Mouse (Mus musculus) mature B cell (primary cell): ENCODE data around the gene Itgb7.
"Not testable (repeated sequence)": the region's sequence is repeated elsewhere in the genome, so short reads cannot be mapped to it uniquely, and the experiment has no call there.

Experiments used
- in situ Hi-C: fragments of 300-500 bp; cut with MboI; formaldehyde crosslinking; loops from 2 replicates; pipeline ENCODE4 v1.14.3; 2019

The Itgb7 gene

DNA sequence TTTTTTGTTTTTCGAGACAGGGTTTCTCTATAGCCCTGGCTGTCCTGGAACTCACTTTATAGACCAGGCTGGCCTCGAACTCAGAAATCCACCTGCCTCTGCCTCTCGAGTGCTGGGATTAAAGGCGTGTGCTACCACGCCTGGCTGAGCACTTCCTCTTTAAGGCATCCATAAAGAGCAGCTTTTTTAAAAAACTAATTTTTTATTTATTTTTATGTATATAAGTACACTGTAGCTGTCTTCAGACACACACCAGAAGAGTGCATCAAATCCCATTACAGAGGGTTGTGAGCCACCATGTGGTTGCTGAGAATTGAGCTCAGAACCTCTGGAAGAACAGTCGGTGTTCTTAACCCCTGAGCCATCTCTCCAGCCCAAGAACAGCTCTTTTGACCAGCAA is 6.1 kb downstream of the Itgb7 start:
- in situ Hi-C loops: not testable (repeated sequence)

GRCm38 (mm10) chr15:102224992-102225617 is 6.6 kb downstream of the Itgb7 start:
- in situ Hi-C loops: loop anchor here (5.0 kb wide), 1 partner anchor 48 kb away; no protein-coding TSS in a partner anchor

- in situ Hi-C loops: loop anchor here (5.0 kb wide), 1 partner anchor 47 kb away; no protein-coding TSS in a partner anchor
Measured at GRCm38 (mm10) chr15:102224186-102224991, 7.4 kb downstream of the Itgb7 start.

GRCm38 (mm10) chr15:102222386-102222785 is 9.4 kb downstream of the Itgb7 start:
- in situ Hi-C loops: loop anchor here (5.0 kb wide), 1 partner anchor 45 kb away; no protein-coding TSS in a partner anchor

GRCm38 (mm10) chr15:102217325-102217724 is 14.4 kb downstream of the Itgb7 start:
- in situ Hi-C loops: no loop called here

DNA sequence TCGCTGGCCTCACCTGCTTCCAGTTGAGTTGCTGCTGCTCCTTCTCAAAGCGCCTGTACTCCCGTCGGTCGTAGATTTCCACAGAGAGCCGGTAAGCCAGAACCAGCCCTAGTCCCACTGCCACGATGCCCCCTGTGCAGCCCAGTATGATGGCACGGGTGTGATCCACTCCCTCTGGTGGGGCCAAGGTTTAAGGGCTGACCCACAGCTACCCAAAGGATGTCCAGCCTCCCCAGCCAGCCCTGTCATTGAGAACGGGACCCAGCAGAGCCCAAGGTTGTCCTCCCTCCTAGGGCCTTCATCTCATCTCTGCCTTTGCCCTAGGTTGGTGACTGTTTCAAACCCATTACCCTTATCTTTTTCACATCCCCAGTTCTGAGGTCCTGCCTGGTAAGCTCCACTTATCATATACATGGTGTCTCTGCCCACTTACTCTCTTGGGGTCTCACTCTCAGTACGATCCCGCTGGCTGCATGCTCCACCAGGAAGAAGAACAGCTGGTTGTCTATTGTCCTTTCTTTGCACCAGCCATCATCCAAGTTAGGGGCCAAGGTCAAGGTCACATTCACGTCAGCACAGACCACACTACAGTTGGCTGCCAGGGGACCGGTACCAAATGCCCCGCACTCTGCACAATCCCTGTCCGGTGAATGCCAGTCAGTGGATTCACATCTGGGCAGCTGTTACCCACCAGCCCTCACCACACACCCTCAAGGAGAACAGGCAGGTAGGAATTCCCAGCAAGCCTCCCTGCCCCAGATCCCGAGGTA is 15.1 kb downstream of the Itgb7 start:
- in situ Hi-C loops: no loop called here

DNA sequence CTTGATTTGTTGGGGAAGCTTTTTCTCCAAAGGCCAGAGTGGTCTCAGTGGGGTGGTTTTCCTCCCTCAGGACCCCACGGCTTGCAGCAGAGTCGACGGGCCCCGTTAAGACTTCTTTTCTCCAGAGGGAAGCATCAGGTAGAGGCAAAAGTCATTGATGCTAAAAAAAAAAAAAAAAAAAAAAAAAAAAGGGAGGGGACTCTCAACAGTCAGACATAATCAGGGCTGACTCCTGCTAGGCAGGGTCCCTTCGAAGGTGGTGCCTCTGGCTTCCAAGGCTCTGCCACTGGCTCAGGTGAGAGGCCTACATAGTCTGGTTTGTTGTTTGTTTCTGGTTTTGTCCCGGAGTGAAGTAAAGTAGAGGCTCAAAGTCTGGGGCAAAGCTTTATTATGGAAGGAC is 16.1 kb downstream of the Itgb7 start:
- in situ Hi-C loops: no loop called here

DNA sequence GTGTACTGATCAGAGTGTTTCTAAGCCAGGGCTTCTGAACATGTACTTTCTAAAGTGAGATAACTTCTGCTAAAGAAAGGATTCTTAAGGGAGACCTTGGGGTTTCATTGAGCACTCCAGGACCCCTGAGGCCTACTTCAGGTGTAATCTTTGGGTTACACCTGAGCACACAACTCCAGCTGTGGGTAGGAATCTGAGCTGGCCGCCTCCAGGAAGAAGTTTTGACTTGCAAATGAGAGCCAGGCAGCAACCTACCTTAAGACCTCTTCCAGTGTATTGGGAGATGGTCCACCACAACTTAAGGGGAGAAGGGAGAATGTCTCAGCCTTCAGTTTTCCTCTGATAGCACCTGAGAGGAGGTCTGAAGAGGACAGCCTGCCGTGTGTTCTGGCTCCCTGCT is 17.6 kb downstream of the Itgb7 start:
- in situ Hi-C loops: no loop called here

DNA sequence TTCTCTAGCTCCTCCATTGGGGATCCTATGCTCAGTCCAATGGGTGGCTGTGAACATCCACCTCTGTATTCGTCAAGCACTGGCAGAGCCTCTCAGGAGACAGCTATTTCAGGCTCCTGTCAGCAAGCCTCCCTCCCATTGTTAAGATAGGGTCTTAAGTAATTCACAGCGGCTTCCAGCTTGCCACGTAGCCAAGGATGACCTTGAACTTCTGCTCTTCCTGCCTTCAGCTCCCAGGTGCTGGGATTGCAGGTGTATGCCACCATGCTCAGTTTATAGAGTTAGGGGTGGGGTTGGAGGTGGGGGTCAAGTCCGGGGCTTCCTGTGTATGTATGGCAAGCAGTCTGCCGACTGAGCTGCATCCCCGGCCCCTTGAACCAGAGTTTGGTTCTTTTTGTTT is 19.8 kb downstream of the Itgb7 start:
- in situ Hi-C loops: no loop called here

DNA sequence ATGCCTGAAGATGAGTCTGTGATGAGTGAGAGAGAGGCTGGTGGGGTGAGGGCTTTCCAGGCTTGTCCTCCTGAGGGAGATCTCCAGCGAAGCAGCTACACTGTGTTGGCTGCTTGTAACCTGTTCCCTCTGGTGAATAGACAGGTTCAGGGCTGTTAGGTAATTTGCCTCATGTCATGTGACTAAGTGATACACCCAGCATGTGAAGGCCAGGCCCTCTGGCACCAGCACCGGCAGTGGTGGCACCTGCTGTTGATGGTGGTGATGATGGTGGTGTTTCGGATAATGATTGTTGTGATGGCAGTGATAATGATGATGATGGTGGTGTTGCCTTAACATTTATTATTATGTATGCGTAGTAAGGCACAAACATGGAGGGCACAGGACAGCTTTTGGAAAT is 20.9 kb downstream of the Itgb7 start:
- in situ Hi-C loops: no loop called here

DNA sequence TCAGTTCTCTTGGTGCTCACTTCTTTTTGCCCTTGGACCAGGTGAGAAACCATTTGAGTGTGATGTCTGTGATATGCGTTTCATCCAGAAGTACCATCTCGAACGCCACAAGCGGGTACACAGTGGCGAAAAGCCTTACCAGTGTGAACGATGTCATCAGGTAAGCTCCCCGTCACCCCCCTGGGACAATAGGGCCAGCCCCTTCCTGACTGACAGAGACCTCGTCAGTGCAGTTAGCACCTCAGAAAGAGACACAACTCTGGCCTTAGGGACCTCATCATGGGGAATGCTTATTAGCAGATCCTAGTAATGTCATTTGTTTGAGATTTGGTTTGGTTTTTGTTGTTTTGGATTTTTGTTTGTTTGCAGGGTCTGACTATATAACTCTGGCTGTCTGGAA is 22.6 kb downstream of the Itgb7 start:
- in situ Hi-C loops: no loop called here

DNA sequence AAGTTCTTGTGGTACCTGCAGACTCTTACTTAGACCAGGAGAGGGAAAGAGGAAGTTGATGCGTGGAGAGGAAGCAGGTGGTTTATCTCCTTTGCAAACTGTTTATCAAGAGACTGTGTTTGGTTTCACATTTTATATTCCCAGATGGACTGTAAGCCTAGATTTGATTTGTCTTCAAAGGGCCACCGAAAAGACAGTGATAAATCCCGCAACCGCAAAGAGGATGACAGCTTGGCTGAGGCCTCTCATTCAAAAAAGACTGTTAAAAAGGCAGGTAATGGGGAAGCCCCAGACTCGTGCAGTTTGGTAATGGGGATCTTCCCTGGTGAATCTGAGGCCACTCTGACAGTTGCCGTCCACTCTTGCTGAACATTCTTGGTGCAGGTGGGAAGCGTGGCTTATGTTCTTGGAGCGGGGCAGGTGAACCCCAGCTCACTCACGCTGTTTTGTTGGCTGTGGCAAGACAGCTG is 23.6 kb downstream of the Itgb7 start:
- in situ Hi-C loops: no loop called here

- in situ Hi-C loops: no loop called here
Measured at GRCm38 (mm10) chr15:102207351-102207750, 24.4 kb downstream of the Itgb7 start.

GRCm38 (mm10) chr15:102205779-102206178 is 26.0 kb downstream of the Itgb7 start:
- in situ Hi-C loops: no loop called here

GRCm38 (mm10) chr15:102204674-102205505 is 26.9 kb downstream of the Itgb7 start, which contains the start of gene Csad:
TSS of gene Csad (minus strand) at chr15:102204724.
- in situ Hi-C loops: no loop called here

GRCm38 (mm10) chr15:102203835-102204381 is 27.8 kb downstream of the Itgb7 start:
- in situ Hi-C loops: no loop called here

DNA sequence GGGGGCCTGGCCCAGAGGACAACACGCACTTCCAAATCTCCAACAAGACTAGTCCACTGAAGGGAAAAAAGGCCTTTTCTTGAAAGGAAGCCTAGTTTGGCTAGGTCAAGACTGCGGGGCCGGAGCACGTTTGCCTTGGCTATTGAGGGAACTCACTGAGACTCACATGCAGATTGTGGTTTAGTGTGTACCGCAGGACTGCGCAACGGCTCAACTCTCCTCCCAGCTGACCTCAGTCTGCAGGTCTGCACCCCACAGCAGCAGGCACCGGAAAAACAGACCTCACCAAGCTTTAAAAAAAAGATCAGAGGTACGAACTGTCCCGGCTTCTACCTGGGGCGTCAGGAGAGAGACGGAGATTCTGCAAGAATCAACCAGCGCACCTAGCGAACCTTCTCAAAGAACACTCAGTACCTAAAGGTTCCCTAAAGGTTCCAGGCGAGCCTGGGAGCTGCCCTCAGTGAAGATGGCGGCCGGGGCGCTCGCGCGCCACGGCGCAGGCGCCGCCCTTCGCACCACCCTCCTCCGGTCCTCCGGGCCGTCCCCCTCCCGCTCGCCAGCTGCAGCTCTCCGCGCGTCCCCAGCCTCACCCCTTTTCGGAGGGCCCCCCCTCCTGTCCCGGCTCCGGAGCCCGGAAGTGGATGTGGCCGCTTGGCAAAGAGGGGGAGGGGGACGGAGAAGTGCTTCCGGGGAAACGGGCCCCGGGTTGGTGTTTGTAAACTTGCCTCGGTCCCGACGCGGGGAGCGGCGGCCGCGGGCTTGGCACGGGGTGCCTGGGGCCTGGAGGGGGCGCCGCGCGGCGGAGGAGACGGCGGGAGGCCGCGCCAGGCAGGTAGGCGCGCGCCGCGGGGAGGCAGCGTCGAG is 28.5 kb downstream of the Itgb7 start, which contains the start of gene Zfp740:
Zfp740 (plus strand) TSS at position 279 of the 864 bp plus-strand sequence.
- in situ Hi-C loops: no loop called here

- in situ Hi-C loops: no loop called here
Measured at GRCm38 (mm10) chr15:102198841-102199240, 32.9 kb downstream of the Itgb7 start.

DNA sequence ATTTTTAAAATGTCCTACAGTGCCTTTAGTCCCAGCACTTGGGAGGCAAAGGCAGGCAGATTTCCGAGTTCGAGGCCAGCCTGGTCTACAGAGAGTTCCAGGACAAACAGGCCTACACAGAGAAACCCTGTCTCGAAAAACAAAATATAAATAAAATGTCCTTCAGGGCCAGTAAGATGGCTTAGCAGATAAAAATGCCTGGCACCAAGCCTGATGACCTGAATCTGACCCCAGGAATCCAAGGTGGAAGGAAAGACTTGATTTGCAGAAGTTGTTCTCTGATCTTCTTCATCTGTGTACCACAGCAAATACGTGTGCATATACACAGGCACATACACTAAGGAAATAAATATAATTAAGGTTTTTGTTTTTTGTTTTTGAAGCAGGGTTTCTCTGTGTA is 36.4 kb downstream of the Itgb7 start:
- in situ Hi-C loops: no loop called here

DNA sequence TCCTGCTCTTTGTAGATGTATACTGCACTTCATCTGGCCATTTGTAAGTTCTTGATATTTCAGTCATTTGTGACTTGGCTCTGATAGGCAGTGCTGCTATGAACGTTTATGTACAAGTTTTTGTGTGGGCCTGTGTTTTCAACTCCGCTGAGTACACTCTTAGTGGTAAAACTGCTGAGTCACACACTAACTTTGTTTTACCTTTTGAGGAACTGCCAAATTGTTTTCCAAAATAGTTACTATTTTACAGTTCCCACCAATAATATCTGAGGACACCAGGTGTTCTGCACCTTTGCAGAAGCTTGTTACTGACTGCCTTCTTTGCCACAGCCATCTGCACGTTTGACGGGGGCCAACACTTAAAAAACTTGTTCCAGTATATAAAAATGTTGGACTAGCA is 37.3 kb downstream of the Itgb7 start:
- in situ Hi-C loops: no loop called here
